Mouse (Mus musculus) CH12.LX (cell line): ENCODE data around the gene Rab25. TPM values are rescaled to one million over a fixed set of nuclear protein-coding genes. Genes with fewer than 3 reads are reported as not detected.

ENCODE experiments used
- DNase-seq: peaks from one replicate; pipeline ENCODE4 v3.0.0-alpha.2; 2013; ENCODE audit errors: extremely low read depth
- H3K27ac ChIP-seq: 2 replicates; pipeline ENCODE4 v1.5.1; 2012; ENCODE audit warnings: low read depth, mild to moderate bottlenecking, control low read depth, moderate library complexity; ENCODE audit not compliant: insufficient read depth
- H3K27me3 ChIP-seq: replicated peaks from 2 replicates; pipeline ENCODE3; 2012; ENCODE audit warnings: inconsistent platforms
- H3K36me3 ChIP-seq, 2 experiments: replicated peaks in 1 of 2; 2 replicates each; pipeline versions ENCODE3 to v1.6.1; 2012; ENCODE audit warnings: inconsistent platforms in 1 of 2, low read length in 1 of 2, mild to moderate bottlenecking in 1 of 2, mixed read lengths in 1 of 2, moderate library complexity in 1 of 2; ENCODE audit not compliant: control insufficient read depth in 1 of 2, insufficient read depth in 1 of 2
- H3K4me1 ChIP-seq, 2 experiments: 2 replicates each; pipeline ENCODE4 v1.6.1; 2012; ENCODE audit warnings: inconsistent platforms in 1 of 2, moderate library complexity in 1 of 2; ENCODE audit not compliant: insufficient read depth in 2 of 2, control insufficient read depth in 1 of 2
- H3K4me2 ChIP-seq: 2 replicates; pipeline ENCODE4 v1.6.1; 2012; ENCODE audit warnings: low read depth, mild to moderate bottlenecking, control low read depth; ENCODE audit not compliant: poor library complexity, insufficient read depth, severe bottlenecking
- H3K4me3 ChIP-seq, 3 experiments: fragments of 150-350 bp in 1 of 3; sonication (generic) in 1 of 3; replicated peaks in 1 of 3; 2 replicates each; pipeline versions ENCODE3 to v1.5.1; 2011 to 2012; ENCODE audit warnings: low read depth in 2 of 3, low read length in 2 of 3, mild to moderate bottlenecking in 2 of 3, moderate library complexity in 2 of 3, control low read depth in 1 of 3, improper control_type of control experiment in 1 of 3, inconsistent platforms in 1 of 3, mixed read lengths in 1 of 3; ENCODE audit not compliant: poor library complexity in 1 of 3
- H3K79me2 ChIP-seq: replicated peaks from 2 replicates; pipeline ENCODE4 v1.6.1; 2012; ENCODE audit warnings: mild to moderate bottlenecking, moderate library complexity; ENCODE audit not compliant: control insufficient read depth, poor library complexity, insufficient read depth, severe bottlenecking; ENCODE audit errors: extremely low read depth
- H3K9ac ChIP-seq: 2 replicates; pipeline ENCODE4 v1.6.1; 2012; ENCODE audit warnings: low read depth, mild to moderate bottlenecking, control low read depth, moderate library complexity; ENCODE audit not compliant: insufficient read depth
- H3K9me3 ChIP-seq: replicated peaks from 2 replicates; pipeline ENCODE3; 2012; ENCODE audit warnings: low read length, inconsistent platforms, mixed read lengths
- BHLHE40 ChIP-seq: IDR thresholded peaks from 2 replicates; pipeline ENCODE4 v1.6.1; 2011; ENCODE audit warnings: mild to moderate bottlenecking, low read depth, low read length, improper control_type of control experiment
- CHD1 ChIP-seq: IDR thresholded peaks from 2 replicates; pipeline ENCODE4 v1.6.1; 2012; ENCODE audit warnings: low read depth, low read length, improper control_type of control experiment, inconsistent platforms
- CHD2 ChIP-seq: IDR thresholded peaks from 2 replicates; pipeline ENCODE4 v1.6.1; 2011; ENCODE audit warnings: low read length, improper control_type of control experiment
- EP300 ChIP-seq: IDR thresholded peaks from 2 replicates; pipeline ENCODE4 v1.6.1; 2011; ENCODE audit warnings: low read length, improper control_type of control experiment
- GABPA ChIP-seq: IDR thresholded peaks from 2 replicates; pipeline ENCODE4 v1.6.1; 2012; ENCODE audit warnings: low read depth, low read length, improper control_type of control experiment, inconsistent platforms; ENCODE audit not compliant: insufficient replicate concordance
- JUN ChIP-seq: IDR thresholded peaks from 2 replicates; pipeline ENCODE4 v1.6.1; 2011; ENCODE audit warnings: low read depth, mild to moderate bottlenecking, low read length, improper control_type of control experiment, moderate library complexity; ENCODE audit not compliant: insufficient read depth
- MAX ChIP-seq: IDR thresholded peaks from 2 replicates; pipeline ENCODE4 v1.6.1; 2011; ENCODE audit warnings: low read length, improper control_type of control experiment
- MEF2A ChIP-seq: IDR thresholded peaks from 2 replicates; pipeline ENCODE4 v1.6.1; 2014; ENCODE audit warnings: low read depth, mild to moderate bottlenecking, inconsistent platforms, low read length, improper control_type of control experiment, borderline replicate concordance
- NELFE ChIP-seq: IDR thresholded peaks from 2 replicates; pipeline ENCODE4 v1.6.1; 2011; ENCODE audit warnings: low read depth, low read length, improper control_type of control experiment
- NRF1 ChIP-seq: IDR thresholded peaks from 2 replicates; pipeline ENCODE4 v1.6.1; 2014; ENCODE audit warnings: low read depth, mild to moderate bottlenecking, inconsistent platforms, low read length, improper control_type of control experiment, moderate library complexity
- PAX5 ChIP-seq: IDR thresholded peaks from 2 replicates; pipeline ENCODE4 v1.6.1; 2012; ENCODE audit warnings: low read length, inconsistent platforms, mixed read lengths
- SMC3 ChIP-seq: IDR thresholded peaks from 2 replicates; pipeline ENCODE4 v1.6.1; 2011; ENCODE audit warnings: low read depth, low read length, improper control_type of control experiment
- TBP ChIP-seq: conservative IDR thresholded peaks from 2 replicates; pipeline ENCODE4 v1.6.1; 2011; ENCODE audit warnings: low read depth, low read length, improper control_type of control experiment
- USF2 ChIP-seq: conservative IDR thresholded peaks from 2 replicates; pipeline ENCODE4 v1.6.1; 2011; ENCODE audit warnings: low read depth, low read length, improper control_type of control experiment
- ZMIZ1 ChIP-seq: IDR thresholded peaks from 2 replicates; pipeline ENCODE4 v1.6.1; 2012; ENCODE audit warnings: low read depth, mild to moderate bottlenecking, inconsistent platforms, low read length, improper control_type of control experiment
- ZNF384 ChIP-seq: IDR thresholded peaks from 2 replicates; pipeline ENCODE4 v1.6.1; 2012; ENCODE audit warnings: low read depth, low read length, improper control_type of control experiment, inconsistent platforms
- dilution Hi-C: fragments of 300-500 bp; cut with MboI; formaldehyde crosslinking; loops from 2 replicates; pipeline ENCODE4 v1.14.3; 2020; ENCODE audit warnings: low sequenced_read_pairs; ENCODE audit not compliant: extremely low pct_unique_long_range_greater_than_20kb, extremely low pct_ligation_motif_present
- in situ Hi-C: fragments of 300-500 bp; cut with MboI; formaldehyde crosslinking; loops from 3 replicates; pipeline ENCODE4 v1.14.3; 2019; ENCODE audit warnings: low sequenced_read_pairs, low pct_ligation_motif_present, low pct_unique_long_range_greater_than_20kb, mixed read lengths
- polyA plus RNA-seq: library from polyadenylated mRNA; unstranded; fragments of >175 nt; gene quantifications from 2 replicates; pipeline ENCODE4 v1.2.1, GENCODE M21; 2012; ENCODE audit warnings: low read depth; ENCODE audit not compliant: insufficient read length
- total RNA-seq, 2 experiments: library from RNA; depleted of rRNA; stranded (reverse); fragments of 300-350 nt in 1 of 2; fragments of >200 nt in 1 of 2; gene quantifications; 2 replicates each; pipeline ENCODE4 v1.2.3; 2012 to 2014

The Rab25 gene
- total and polyA plus RNA-seq, 3 experiments: 0.79 to 4.1 (median 1.8) TPM

DNA sequence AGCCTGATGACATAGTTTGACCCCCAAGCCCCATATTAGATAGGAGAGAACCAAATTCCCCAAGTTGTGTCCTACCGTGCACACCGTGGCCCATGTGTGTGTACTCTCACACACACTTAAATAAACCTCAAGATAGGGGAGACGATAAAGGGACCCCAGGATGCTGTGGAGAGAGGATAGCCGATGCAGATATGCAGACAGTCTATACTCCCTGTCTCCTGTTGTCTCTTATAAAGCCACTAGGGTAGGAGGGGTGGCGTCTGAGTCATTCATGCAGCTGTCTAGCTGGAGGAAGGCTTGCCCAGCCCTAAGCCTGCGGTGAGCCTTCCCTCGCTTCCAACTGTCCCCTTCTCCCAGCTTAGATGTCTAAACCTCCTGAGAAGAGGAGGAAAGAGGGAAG, 48.0 kb downstream of the Rab25 start:
- DNase-seq: no peak
- peaks cover 11 to 47% of the 10 kb centered on the region in 2 experiments for H3K4me1 ChIP-seq
- dilution Hi-C loops (no loop called here), in situ Hi-C loops (no loop called here)
- peaks cover 0 to 12% of the 10 kb centered on the region in 2 experiments for H3K36me3 ChIP-seq
- H3K9ac ChIP-seq: no peak overlapping the region
- H3K79me2 ChIP-seq: no peaks in the 10 kb centered on the region; the same call in 1 of the 2 replicates
- H3K4me3 ChIP-seq: no peak overlapping the region
- H3K27me3 ChIP-seq: peaks cover 10% of the 10 kb centered on the region
- TF ChIP-seq CHD2: no peak
- TF ChIP-seq MEF2A: no peak
- no peak for TF ChIP-seq MAX
- TF ChIP-seq PAX5: no peak
- TF ChIP-seq SMC3: no peak
- TF ChIP-seq EP300: no peak
- no peak for TF ChIP-seq USF2
- no peak for TF ChIP-seq NRF1
- TF ChIP-seq CHD1: no peak
- TF ChIP-seq NELFE: no peak
- no peak for TF ChIP-seq ZNF384
- no peak for TF ChIP-seq BHLHE40
- no peaks in the 10 kb centered on the region for H3K9me3 ChIP-seq
- H3K27ac ChIP-seq: no peak overlapping the region
- H3K4me2 ChIP-seq: no peak overlapping the region

DNA sequence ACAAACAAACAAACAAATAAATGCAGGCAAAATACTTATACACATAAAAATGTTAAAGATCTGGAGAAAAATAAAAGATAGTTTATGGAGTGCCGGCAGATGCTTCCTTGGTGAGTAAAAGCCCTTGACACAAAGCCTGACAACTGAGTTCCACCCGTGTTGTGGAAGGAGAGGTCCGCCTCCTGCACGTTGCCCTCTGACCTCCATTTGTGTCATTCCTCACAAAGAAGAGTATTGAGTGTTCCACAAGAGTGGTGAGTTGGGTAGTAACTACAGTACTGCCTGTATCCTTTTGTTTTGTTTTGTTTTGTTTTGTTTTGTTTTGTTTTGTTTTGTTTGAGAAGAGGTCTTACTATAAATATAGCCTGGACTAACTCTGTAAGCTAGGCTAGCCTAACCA, 48.5 kb downstream of the Rab25 start:
- dilution Hi-C loops (no loop called here), in situ Hi-C loops (no loop called here)
- H3K79me2 ChIP-seq: no peaks in the 10 kb centered on the region; the same call in 1 of the 2 replicates
- TF ChIP-seq ZMIZ1 (no peak), TBP (no peak), GABPA (no peak), SMC3 (no peak), JUN (no peak)
- TF ChIP-seq, all 38 proteins: peak for 0
- no peak overlapping the region for H3K4me2 ChIP-seq
- no peak overlapping the region for H3K9ac ChIP-seq
- no peak for DNase-seq
- H3K4me1 ChIP-seq: peaks cover 16 to 49% of the 10 kb centered on the region in 2 experiments
- H3K9me3 ChIP-seq: no peaks in the 10 kb centered on the region
- no peak overlapping the region for H3K27ac ChIP-seq
- peaks cover 0 to 12% of the 10 kb centered on the region in 2 experiments for H3K36me3 ChIP-seq
- no peak overlapping the region for H3K4me3 ChIP-seq
- H3K27me3 ChIP-seq: peaks cover 10% of the 10 kb centered on the region
